Mouse (Mus musculus) limb, embryonic 13.5 days (tissue): Measurements from ENCODE around the gene Cse1l. TPM values are rescaled to one million over a fixed set of nuclear protein-coding genes. Genes with fewer than 3 reads are reported as not detected.

Source experiments
- ATAC-seq: fragments of 200-750 bp; cut with Nextera tagmentation; 2 replicates; pipeline ENCODE4 v1.8.0; 2017; ENCODE audit warnings: low read depth, moderate number of reproducible peaks, moderate TSS enrichment; ENCODE audit not compliant: low FRiP score
- H3K27ac ChIP-seq: fragments of 300-500 bp; sonication (generic); 2 replicates; pipeline ENCODE4 v1.5.1; 2015; ENCODE audit warnings: inconsistent platforms, mild to moderate bottlenecking, moderate library complexity
- H3K27me3 ChIP-seq: fragments of 300-500 bp; sonication (generic); 2 replicates; pipeline ENCODE4 v1.6.1; 2015; ENCODE audit warnings: mild to moderate bottlenecking, inconsistent platforms
- H3K36me3 ChIP-seq: fragments of 300-500 bp; sonication (generic); 2 replicates; pipeline ENCODE4 v1.6.1; 2015; ENCODE audit warnings: inconsistent platforms, mild to moderate bottlenecking, moderate library complexity
- H3K4me1 ChIP-seq: fragments of 300-500 bp; sonication (generic); 2 replicates; pipeline ENCODE4 v1.6.1; 2015; ENCODE audit warnings: inconsistent platforms
- H3K4me2 ChIP-seq: fragments of 300-500 bp; sonication (generic); replicated peaks from 2 replicates; pipeline ENCODE4 v1.6.1; 2015; ENCODE audit warnings: inconsistent platforms, mild to moderate bottlenecking, moderate library complexity
- H3K4me3 ChIP-seq: fragments of 300-500 bp; sonication (generic); 2 replicates; pipeline ENCODE4 v1.5.1; 2015; ENCODE audit warnings: moderate library complexity, mild to moderate bottlenecking, inconsistent platforms
- H3K9ac ChIP-seq: fragments of 300-500 bp; sonication (generic); 2 replicates; pipeline ENCODE4 v1.6.1; 2015; ENCODE audit warnings: mild to moderate bottlenecking, inconsistent platforms
- H3K9me3 ChIP-seq: fragments of 300-500 bp; sonication (generic); 2 replicates; pipeline ENCODE4 v1.6.1; 2016; ENCODE audit warnings: inconsistent platforms
- whole genome bisulfite sequencing: fragments of 180-500 bp; shearing (Covaris S2); methylation state at CpG from one replicate; pipeline ENCODE4 v1.1.7; 2015; 5-methylcytosine and 5-hydroxymethylcytosine counted together
- polyA plus RNA-seq: library from polyadenylated mRNA; unstranded; fragments of >200 nt; fragmentation: Nextera tagmentation; extraction: Ambion mirVana; gene quantifications from 2 replicates; pipeline ENCODE4 v1.2.1, GENCODE M21; 2015

Gene Cse1l
- polyA plus RNA-seq = 115 and 127 TPM in 2 replicates

DNA sequence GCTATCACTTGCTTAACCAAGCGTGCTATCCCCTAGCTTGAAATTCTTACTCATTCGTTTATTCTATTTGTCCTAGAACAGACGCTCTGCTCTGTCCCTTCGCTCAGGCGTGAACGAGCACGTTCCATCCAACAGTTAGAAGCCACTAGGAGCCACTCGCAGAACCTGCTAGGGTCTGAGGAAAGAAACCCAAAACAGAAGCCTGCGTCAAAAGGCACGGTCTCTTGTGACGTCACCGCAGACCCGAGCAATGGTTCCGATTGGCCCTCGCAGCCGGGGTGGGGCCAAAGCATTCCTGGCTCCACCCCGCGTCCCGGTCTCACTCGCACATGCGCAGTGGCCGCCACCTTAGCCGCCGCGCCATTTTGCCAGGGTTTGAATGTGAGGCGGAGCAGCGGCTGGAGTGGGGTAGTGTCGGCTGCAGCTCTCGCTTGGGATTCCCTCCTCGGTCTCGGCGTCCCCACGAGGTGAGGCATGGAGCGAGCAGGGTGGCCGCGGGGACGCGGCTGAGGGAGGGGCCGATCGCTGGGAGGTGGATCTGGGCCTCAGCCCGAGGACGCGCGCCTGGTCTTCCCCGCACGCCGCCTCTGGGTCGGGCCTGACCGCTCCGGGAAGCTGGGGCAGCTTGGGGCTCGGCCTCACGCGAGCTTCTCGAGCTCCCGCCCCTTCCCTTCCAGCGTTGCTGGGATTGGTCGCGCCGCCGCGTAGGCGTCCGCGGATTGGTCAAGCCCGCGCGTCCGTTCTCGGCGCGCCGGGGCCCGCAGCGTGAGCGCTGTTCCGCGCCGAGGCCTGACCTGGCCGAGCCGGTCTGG is at the start of gene Cse1l:
Cse1l (plus strand) TSS at position 330 of the 812 bp plus-strand sequence.
- H3K27me3 ChIP-seq = no peaks in the 10 kb centered on the region
- ATAC-seq = peak; percentile 96
- peak within 1 kb of the TSS; percentile 90 for H3K9ac ChIP-seq
- no peaks in the 10 kb centered on the region for H3K9me3 ChIP-seq
- H3K36me3 ChIP-seq = peaks cover 12% of the 10 kb centered on the region
- H3K4me3 ChIP-seq = peak within 1 kb of the TSS; percentile 86
- peak within 1 kb of the TSS; percentile 97 for H3K4me2 ChIP-seq
- H3K4me1 ChIP-seq = peaks cover 13% of the 10 kb centered on the region
- under 1% methylated on average over 80 of the region's 80 CpGs for WGBS
- peak within 1 kb of the TSS; percentile 98 for H3K27ac ChIP-seq

- no peak overlapping the region for H3K4me2 ChIP-seq
- peaks cover 92% of the 10 kb centered on the region for H3K36me3 ChIP-seq
- no peak overlapping the region for H3K4me3 ChIP-seq
- ATAC-seq = no peak
- no peaks in the 10 kb centered on the region for H3K4me1 ChIP-seq
- H3K27me3 ChIP-seq = no peaks in the 10 kb centered on the region
- 87% methylated on average over 6 of the region's 6 CpGs for WGBS
- no peak overlapping the region for H3K27ac ChIP-seq
- no peak overlapping the region for H3K9ac ChIP-seq
- 0 out of 2 replicates have a peak, but pooled peaks cover 4% of the 10 kb centered on the region for H3K9me3 ChIP-seq
These were observed 49.5 kb upstream of the Cse1l start for GRCm38 (mm10) chr2:166856366-166856765.

DNA sequence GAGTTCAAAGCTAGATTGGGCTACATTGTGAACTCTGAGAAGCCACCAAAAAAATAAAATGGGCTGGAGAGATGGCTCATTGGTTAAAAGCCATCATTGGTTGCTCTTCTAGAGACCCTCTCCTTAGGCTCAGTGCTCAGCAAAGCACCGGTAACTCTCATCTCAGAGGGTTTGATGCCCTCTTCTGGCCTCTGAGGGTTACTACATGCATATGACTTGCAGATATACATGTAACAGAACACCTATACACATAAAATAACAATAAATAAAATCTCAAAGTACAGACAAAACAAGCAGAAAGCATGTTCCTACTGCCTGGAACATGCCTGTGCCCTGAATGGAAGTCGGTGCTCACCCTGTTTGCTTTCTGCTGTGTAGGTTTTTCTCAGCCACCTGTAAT is 48.7 kb upstream of the Cse1l start:
- Histone ChIP-seq H3K4me1 (no peaks in the 10 kb centered on the region), H3K9ac (no peak overlapping the region), H3K27me3 (no peaks in the 10 kb centered on the region), H3K4me2 (no peak overlapping the region), H3K4me3 (no peak overlapping the region), H3K27ac (no peak overlapping the region), H3K36me3 (peaks cover 92% of the 10 kb centered on the region), H3K9me3 (0 out of 2 replicates have a peak, but pooled peaks cover 2% of the 10 kb centered on the region)
- 87% methylated on average over 2 of the region's 2 CpGs for WGBS
- ATAC-seq = no peak

DNA sequence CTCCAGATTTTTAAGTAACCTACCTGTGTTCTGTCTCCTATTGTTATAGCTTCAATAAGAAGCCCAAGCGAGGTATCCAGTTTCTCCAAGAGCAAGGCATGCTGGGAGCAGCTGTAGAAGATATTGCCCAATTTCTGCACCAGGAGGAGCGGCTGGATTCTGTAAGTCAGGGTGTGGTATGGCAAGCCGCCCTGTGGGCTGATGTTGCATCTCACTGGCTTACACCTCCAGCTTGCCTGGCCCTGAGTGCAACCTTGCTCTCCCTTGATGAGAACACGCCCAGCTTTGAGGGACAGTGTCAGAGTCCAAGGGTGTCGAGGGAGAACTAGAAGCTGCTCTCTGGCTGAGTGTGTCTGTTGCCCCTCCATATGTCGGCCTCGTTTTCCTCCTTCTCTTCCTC is 46.6 kb upstream of the Cse1l start:
- 75% methylated on average over 7 of the region's 7 CpGs for WGBS
- Histone ChIP-seq H3K4me2 (no peak overlapping the region), H3K4me3 (no peak overlapping the region), H3K27me3 (no peaks in the 10 kb centered on the region), H3K4me1 (no peaks in the 10 kb centered on the region), H3K36me3 (peaks cover 89% of the 10 kb centered on the region), H3K9me3 (no peaks in the 10 kb centered on the region), H3K9ac (no peak overlapping the region), H3K27ac (no peak overlapping the region)
- ATAC-seq = no peak

GRCm38 (mm10) chr2:166862505-166862904 is 43.3 kb upstream of the Cse1l start:
- 83% methylated on average over 3 of the region's 3 CpGs for WGBS

DNA sequence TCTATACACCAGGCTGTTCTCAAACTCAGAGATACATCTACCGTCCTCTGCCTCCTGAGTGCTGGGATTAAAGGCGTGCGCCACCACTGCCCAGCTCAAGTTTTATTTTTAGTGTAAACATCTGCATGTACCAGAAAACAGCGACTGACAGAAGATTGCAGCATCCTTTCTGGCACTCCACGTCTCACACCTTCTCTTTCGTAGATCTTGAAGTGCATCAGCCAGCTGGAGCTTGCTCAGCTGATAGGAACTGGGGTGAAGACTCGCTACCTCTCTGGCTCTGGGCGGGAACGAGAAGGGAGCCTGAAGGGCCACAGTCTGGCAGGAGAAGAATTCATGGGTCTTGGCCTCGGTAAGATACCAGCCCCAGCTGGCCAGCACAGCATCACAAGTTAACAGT is 40.4 kb upstream of the Cse1l start:
- no peaks in the 10 kb centered on the region for H3K9me3 ChIP-seq
- no peak for ATAC-seq
- no peak overlapping the region for H3K4me3 ChIP-seq
- 84% methylated on average over 10 of the region's 10 CpGs for WGBS
- H3K4me2 ChIP-seq = no peak overlapping the region
- peaks cover 94% of the 10 kb centered on the region for H3K36me3 ChIP-seq
- H3K9ac ChIP-seq = no peak overlapping the region
- H3K4me1 ChIP-seq = no peaks in the 10 kb centered on the region
- H3K27ac ChIP-seq = no peak overlapping the region
- H3K27me3 ChIP-seq = no peaks in the 10 kb centered on the region

More at GRCm38 (mm10) chr2:166862505-166862904, 43.3 kb upstream of the Cse1l start:
- peaks cover 92% of the 10 kb centered on the region for H3K36me3 ChIP-seq
- H3K27me3 ChIP-seq = no peaks in the 10 kb centered on the region
- no peaks in the 10 kb centered on the region for H3K4me1 ChIP-seq
- no peak overlapping the region for H3K27ac ChIP-seq
- H3K9ac ChIP-seq = no peak overlapping the region
- no peak for ATAC-seq
- H3K4me2 ChIP-seq = no peak overlapping the region
- no peaks in the 10 kb centered on the region for H3K9me3 ChIP-seq
- no peak overlapping the region for H3K4me3 ChIP-seq

DNA sequence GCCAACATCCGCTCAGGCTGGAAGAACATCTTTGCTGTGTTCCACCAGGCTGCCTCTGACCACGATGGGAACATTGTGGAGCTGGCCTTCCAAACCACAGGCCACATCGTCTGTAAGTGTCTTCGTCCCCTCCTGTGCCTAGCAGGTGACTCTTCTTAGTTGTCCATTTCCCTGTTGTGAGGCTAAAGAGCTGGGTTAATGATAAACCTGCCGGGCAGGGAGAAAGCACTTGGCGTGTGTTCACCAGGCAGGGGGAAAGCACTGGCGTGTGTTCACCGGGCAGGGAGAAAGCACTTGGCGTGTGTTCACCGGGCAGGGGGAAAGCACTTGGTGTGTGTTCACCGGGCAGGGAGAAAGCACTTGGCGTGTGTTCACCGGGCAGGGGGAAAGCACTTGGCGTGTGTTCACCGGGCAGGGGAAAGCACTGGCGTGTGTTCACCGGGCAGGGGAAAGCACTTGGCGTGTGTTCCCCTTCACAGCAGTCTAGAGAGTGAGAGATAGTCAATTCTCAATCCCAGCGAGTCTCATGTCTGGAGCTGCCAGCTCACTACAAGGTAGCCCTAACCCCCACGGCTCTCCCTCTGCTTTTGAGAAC is 35.5 kb upstream of the Cse1l start:
- no peak for ATAC-seq
- Histone ChIP-seq H3K4me2 (no peak overlapping the region), H3K27me3 (no peaks in the 10 kb centered on the region), H3K4me3 (no peak overlapping the region), H3K4me1 (no peaks in the 10 kb centered on the region), H3K36me3 (peaks cover 93% of the 10 kb centered on the region), H3K9ac (no peak overlapping the region), H3K9me3 (no peaks in the 10 kb centered on the region), H3K27ac (no peak overlapping the region)
- WGBS = 94% methylated on average over 20 of the region's 20 CpGs

GRCm38 (mm10) chr2:166870899-166871298 is 34.9 kb upstream of the Cse1l start:
- 93% methylated on average over 10 of the region's 10 CpGs for WGBS
- no peak for ATAC-seq
- Histone ChIP-seq H3K27ac (no peak overlapping the region), H3K9me3 (no peaks in the 10 kb centered on the region), H3K27me3 (no peaks in the 10 kb centered on the region), H3K4me1 (no peaks in the 10 kb centered on the region), H3K9ac (no peak overlapping the region), H3K36me3 (peaks cover 88% of the 10 kb centered on the region), H3K4me2 (no peak overlapping the region), H3K4me3 (no peak overlapping the region)

GRCm38 (mm10) chr2:166874675-166875280 is 31.1 kb upstream of the Cse1l start:
- H3K36me3 ChIP-seq = peaks cover 69% of the 10 kb centered on the region
- H3K27me3 ChIP-seq = no peaks in the 10 kb centered on the region
- no peaks in the 10 kb centered on the region for H3K9me3 ChIP-seq
- 73% methylated on average over 10 of the region's 10 CpGs for WGBS
- H3K4me1 ChIP-seq = no peaks in the 10 kb centered on the region
- ATAC-seq = no peak
- H3K27ac ChIP-seq = no peak overlapping the region; the same call in 1 of the 2 replicates
- H3K4me3 ChIP-seq = no peak overlapping the region
- H3K4me2 ChIP-seq = no peak overlapping the region
- H3K9ac ChIP-seq = no peak overlapping the region

DNA sequence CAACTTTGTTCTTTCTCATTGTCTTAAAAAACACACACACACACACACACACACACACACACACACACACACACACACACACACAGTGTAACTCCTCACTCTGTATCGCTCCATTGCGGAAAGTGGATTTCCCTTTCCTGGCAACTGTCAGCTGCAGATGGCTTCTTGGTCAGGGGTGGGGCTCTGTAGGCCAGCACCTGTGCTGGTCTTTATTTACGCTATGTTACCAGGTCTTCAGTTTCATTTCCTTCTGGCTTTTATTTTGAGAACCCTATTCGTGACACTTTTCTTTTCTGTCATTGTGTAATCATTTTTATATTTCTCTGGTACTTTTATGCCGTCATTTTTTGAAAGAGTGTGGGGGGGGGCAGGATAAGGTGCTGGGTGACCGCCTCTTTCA is 30.3 kb upstream of the Cse1l start:
- H3K4me1 ChIP-seq = no peaks in the 10 kb centered on the region
- no peak overlapping the region for H3K4me2 ChIP-seq
- no peaks in the 10 kb centered on the region for H3K27me3 ChIP-seq
- ATAC-seq = no peak
- H3K27ac ChIP-seq = no peak overlapping the region
- no peak overlapping the region for H3K4me3 ChIP-seq
- 83% methylated on average over 6 of the region's 6 CpGs for WGBS
- peaks cover 62% of the 10 kb centered on the region for H3K36me3 ChIP-seq
- no peaks in the 10 kb centered on the region for H3K9me3 ChIP-seq
- H3K9ac ChIP-seq = no peak overlapping the region

DNA sequence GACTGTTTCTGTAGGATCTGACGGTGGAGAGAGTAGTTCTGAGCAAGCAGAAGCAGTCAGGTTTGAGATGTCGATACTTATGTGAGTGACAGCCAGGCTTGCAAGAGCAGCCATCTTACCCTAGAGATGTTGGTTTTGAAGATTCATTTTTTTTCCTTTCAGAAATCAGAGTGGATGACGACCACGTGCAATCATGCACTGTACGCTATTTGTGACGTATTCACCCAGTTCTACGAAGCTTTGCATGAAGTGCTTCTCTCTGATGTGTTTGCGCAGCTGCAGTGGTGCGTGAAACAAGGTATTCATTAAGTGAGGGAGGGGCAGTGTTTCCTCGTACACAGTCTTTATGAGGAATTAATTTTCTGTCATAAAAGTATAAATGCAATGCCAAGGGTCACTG is 29.5 kb upstream of the Cse1l start:
- peaks cover 58% of the 10 kb centered on the region for H3K36me3 ChIP-seq
- H3K4me2 ChIP-seq = no peak overlapping the region
- no peak overlapping the region for H3K27ac ChIP-seq
- no peaks in the 10 kb centered on the region for H3K27me3 ChIP-seq
- no peak overlapping the region for H3K9ac ChIP-seq
- ATAC-seq = no peak
- H3K4me3 ChIP-seq = no peak overlapping the region
- no peaks in the 10 kb centered on the region for H3K9me3 ChIP-seq
- no peaks in the 10 kb centered on the region for H3K4me1 ChIP-seq
- WGBS = 84% methylated on average over 10 of the region's 10 CpGs

DNA sequence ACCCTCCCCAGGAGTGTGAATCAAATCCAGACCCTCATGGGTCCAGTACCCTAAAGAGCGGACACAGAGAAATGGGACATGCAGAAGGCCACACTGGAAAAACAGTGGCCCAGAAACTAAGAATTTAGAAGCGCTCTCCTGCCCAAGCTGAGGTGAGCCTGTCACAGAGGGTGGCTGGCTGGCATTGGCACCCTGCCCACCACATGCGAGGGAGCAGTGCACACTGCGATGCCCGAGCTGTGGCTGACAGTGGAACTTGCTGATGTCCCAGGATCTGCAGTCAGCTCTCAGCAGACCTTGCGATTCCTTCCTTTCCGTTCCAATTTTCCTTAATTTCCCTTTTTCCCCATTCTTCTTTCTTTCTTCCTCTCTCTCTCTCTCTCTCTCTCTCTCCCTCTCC is 20.8 kb upstream of the Cse1l start:
- Histone ChIP-seq H3K9me3 (no peaks in the 10 kb centered on the region), H3K27me3 (no peaks in the 10 kb centered on the region), H3K9ac (no peak overlapping the region), H3K4me2 (no peak overlapping the region), H3K4me1 (no peaks in the 10 kb centered on the region), H3K4me3 (no peak overlapping the region), H3K36me3 (peaks cover 44% of the 10 kb centered on the region), H3K27ac (no peak overlapping the region)
- ATAC-seq = no peak
- whole genome bisulfite sequencing = 84% methylated on average over 7 of the region's 7 CpGs
